Mouse (Mus musculus): ENCODE results near the gene Pex26.

The Pex26 gene

DNA sequence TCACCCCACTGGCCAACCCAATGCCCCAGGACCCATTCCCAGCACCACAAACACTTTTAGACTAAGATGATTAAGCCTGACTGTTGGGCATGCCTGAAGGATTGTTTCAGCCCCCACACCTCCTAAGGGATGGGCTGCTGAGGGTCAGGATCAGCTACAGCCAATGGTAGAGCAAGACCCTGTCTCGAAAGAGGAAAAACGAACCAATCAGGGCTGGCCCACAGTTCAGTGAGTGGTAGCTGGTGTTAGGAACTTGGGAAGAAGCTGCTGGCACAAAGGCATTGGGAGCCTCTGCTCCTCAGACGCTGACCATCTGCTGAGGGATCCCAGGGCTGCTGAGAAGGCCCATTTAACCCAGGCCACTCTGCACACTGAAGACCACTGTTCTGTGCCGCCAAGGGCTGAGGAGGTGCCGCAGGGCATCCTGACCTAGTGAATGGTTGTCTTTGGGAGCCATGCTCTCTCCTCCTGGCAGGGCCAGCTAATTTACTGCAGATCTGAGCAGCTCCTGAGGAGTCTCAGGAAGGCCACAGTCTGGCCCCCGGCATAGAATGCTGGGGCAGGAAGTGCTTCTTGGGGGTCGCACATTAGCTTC, 16.0 kb upstream of the Pex26 start:
- no peak for DNase-seq

DNA sequence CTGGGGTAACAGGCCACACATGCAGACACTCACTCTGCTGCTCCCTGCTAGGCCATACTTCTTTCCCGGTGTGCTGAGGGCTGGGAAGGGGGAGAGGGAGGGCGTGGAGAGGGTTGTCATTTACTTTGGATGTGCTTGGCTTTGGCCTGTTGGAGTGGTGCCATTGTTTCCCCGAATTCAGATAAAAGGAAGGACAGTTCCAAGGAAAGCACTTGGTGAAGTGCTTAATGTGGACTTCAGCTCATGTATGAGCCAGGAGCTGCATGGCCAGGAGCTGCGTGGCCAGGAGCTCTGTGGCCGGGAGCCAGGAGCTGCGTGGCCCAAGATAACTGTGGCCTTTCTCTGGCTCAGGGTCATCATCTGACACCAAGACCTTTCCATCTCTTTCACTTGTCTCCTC, 12.4 kb upstream of the Pex26 start:
- DNase-seq = no peak

DNA sequence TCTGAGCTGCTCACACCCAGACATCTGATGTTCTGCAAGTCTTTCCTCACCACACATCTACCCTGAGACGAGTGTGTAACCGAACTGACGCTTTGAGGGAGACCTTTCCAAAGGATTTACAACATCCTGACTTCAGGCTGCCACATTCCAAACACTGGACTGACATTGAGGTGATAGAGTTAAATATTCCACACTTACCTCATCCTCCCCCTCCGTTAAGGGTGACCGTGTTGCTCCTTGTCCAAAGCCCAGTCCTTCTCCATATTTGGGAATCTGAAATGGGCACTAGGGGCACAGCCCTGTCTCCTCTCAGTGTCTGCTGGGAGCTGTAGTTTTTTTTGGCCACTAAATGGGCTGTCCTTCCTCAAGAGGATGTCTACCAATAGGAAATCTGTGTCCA, 10.0 kb upstream of the Pex26 start:
- no peak for DNase-seq

DNA sequence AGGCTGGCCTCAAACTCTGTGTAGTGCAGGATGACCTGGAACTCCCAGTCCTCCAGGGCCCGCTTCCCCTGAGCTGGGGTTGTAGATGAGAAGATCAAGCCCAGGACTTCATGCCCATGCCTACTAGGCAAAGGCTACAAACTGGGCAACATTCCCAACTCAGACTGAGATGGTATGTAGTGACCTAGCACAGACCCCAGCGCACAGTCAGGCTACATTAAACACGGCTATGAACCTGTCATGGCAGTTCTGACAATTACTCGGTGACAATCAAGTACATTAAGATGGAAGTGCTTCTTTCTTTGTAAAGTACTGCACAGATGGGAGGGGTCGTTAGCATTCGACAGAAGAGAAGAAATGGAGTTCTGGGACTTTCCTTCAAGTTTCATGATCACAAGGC, 8.7 kb upstream of the Pex26 start:
- DNase-seq = no peak

DNA sequence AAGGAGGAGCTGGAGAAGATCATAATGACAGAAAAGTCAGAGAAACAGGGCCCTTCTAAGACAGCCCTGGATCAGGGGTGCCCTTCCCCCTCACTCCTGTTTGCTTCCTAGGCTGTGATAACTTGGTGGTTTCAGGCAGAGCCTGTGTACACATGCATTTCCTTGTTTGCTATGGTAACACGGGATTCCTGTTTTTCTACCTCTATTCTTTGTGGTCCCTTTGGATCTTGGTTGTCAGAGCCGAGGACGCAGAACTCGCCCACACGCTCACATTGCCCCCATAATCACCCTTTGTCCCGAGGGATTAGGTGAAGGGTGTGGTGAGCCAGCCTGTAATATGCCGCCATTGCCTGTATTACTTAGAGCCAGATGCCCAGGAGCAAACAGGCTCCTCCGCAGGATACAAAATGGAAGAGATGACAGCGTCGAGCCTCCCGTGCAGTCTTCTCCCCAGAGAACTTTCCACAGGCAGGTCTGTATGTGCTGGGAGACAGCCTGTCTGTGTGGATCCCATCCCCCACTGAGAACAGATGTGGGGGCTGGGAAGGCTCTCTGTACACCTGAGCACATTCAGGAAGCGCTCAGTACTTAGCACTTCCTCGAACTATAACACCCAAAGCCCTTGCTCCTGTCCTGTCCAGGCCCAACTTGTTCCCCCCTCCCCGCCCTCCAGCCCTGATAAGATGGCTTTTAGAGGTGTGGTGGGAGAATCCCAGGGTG, 7.3 kb upstream of the Pex26 start:
- DNase-seq = no peak

DNA sequence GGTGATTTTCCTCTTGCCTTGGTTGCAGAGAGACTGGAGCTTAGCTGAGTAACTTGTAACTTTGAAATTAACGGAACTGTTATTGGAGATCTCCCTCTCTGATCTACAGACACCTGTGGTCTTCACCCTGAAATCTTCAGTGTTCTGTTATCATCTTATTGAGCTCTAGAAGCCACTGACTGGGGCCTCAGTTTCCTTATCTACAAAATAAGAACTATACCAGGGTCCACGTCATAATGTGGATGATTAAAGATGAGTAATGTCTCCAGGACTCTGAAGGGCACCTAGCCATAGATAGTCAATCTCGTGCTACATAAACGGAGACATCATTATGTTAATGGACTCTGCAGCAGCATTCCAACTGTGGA, 6.8 kb upstream of the Pex26 start:
- no peak for DNase-seq

DNA sequence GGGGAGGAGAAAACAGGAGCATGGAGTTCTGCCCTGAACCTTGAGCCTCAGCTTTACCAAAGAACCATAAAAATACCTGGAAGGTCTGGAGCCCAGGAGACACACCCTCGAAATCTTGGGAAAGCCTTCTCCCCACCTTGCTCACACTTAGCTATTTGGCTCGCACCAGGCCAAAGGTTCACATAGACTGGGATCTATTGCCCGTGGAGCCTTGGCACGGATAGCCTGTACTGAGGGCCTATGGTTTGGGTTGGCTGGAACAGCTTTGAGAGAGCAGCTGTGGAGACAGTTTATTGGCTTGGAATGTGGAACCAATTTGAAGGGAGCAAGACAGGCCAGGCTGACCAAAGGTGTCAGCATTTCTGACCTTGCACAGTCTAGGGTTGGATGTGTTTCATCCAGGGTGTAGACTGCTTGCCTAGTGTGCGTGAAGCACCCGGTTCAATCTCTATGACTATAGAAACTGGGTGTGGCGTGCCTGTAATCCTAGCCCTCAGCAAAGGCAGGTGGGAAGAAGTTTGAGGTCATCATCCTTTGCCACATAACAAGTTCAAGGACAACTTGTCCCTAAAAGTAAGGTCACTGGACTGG, 6.3 kb upstream of the Pex26 start:
- DNase-seq = peak; percentile 43

DNA sequence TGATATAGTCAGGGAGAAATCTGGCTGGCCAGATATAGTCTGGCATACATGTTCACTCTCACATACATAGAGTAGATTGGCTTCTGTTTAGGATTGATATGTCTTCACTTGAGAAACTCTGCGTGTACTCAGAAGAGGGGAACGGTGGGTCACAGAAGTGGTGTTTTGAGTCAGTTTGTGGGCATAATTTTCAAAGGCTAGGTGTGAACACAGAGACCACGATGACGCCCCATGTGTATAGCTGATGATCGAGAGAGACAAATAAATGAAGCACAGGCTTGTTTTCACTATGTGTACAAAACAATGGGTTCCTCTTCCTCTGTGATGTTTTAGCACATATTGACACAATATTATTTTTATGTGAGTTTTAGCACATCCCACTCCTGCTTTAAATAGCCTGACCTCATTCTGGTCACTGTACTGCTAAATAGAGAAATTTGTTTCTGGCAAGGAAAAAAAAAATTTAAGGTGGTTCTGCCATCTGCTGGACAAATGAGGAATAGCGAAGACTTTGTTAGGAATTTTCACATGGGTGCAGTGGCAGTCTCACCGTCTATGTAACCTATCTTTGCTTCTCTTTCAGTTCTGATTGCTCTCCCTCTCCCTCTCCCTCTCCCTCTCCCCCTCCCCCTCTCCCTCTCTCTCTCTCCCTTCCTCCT, 4.6 kb upstream of the Pex26 start:
- peak; percentile 46 for DNase-seq

DNA sequence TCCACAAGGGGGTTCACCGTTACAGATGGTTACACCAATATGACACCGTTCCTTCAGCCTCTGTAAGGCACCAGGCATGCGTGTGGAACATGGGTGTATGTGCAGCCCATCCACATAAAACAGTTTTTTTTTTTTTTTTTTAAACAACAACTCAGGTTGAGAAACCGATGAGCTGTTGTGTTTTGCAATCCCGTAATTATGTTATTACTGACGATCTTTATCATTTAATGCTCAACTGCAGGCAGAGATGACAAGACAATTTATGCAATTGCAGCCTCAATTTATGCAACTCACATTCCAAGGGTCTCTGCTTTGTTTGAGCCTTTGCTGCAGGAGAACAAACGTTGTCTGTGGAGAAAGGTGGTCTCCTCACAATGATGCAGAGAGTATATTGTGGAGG, 3.6 kb upstream of the Pex26 start:
- no peak for DNase-seq

DNA sequence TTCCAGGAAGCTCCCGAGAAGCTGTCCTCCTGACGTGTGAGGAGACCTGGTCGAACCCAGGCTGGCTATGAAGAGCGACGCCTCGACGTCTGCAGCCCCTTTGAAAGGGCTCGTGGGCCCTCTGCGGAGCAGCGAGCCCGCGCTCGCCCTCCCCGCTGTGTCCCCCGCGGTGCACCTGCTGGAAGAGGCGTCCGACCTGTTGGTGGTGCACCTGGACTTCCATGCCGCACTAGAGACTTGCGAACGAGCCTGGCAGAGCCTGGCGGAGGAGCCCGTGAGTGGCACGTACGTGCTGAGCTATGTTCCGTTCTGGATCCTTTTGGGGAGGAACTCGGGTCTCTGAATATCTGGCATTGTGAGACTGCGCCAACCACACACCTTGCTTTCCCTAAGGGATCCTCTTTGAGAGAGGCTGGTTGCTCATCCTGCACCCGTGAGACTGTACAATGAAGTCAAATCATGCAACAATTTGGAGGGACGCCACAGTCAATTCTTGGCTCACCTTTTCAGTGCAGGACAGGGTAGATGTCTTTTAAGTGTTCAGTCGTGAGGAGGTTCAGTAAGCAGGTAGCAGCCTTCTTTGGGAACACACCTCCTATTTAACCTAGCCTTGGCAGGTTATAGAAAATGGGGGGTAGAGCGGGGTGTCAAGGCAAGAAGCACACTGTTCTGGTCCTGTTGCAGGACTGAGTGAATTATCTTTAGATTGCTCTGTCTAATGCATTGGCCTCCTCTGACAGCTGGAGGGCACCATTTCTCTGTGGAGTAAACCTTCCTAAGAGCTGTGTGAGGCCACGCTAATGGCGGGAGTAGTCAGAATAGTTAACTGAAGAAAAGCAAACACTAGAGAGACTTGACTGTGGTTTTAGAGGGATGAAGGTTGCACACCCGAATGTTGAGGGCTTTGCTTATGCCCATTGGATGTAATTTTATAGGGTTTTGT, 1.0 kb downstream of the Pex26 start:
- DNase-seq = peak; percentile 52

DNA sequence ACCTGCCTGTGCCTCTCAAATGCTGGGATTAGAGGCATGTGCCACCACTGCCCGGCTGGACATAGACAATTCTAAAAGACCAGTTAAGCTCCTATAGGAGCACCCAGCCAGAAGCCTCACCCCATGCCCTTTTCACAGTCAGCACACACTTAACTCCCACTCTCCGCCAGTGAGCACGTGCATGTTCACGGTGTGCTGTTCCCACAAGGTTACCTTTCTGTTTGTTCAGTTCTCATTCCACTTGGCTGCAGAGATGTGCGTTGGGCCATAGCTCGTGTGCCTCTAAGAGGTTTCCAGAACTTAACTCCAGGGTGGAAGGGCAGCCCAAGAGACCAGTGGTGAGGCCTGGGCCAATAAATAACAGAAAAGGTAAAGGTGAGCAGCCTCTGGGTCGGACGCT, 1.8 kb downstream of the Pex26 start:
- no peak for DNase-seq

DNA sequence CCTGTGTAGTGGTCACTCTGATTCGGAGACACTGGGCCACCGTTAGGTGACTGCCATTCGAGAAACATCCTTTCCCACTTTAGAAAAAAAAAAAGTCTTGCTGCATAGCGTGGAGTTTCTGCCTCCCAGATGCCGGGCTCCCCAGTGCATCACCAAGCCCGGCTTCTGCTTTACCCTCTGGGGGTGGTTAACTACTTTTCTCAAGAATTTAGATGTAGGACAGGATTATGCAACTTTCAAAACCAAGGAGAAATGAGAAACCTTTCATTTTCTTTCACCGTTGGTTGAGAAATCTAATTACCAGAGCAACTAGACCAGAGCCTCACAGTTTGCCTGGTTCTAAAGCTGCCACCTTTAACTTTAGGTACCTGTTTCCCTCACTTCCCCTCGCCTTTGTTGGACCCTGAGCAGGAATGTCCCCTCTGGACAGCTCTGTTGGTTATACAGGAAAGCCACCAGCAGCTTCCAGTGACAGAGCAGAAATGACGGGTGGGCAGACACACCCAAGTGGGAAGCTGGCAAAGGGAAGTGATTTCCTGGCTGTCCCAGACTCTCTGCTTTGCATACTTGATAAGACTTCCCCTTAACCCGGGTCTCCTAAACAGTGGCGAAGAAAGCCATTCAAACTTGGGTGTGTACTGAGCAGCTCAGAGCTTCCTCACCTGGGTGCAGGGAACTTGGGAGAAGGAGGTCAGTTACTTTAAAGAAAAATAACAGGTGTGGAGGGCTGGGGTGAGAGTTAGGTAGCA, 8.0 kb downstream of the Pex26 start:
- no peak for DNase-seq

DNA sequence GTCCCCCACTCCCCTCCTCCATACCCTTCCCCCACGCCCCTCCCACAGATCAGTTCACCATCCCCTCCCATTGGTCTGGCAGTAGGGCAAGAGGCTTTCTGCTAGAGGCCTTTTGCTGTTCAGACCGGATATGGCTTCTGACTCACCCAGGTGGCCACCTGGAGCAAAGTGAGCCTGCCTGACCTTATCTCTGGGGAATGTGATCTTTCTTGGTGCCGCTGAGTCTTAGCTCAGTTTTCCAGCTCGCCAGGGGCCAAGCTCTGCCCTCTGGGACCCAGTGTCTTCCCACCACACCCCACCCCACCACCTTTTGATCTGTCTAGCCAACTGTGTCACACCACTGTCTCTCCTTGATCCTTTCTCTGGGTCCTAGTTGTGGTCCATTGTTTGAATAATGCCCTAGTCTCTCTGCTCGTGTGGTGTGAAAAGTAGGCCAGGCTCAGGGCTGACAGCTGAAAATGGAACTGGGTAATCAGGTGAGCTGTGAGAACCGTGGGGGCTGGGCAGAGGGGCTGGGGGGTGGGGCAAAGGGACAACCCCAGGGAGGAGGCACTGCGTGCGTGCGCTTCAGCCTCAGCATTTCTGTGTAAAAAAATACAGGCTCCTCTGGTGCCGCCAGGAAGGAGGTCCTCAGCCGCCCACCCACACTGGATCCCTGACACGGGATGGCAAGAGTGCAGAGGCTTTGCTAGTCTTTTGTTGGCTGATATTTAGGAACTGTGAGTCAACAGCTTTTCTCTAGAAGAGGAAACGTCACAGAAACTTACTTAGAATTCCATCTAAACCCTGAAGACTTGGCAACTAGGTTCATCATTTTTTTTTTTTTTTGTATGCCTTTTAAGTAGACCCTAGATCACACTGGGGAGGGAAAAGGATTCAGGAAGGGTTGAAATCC, 10.8 kb downstream of the Pex26 start:
- DNase-seq = no peak

DNA sequence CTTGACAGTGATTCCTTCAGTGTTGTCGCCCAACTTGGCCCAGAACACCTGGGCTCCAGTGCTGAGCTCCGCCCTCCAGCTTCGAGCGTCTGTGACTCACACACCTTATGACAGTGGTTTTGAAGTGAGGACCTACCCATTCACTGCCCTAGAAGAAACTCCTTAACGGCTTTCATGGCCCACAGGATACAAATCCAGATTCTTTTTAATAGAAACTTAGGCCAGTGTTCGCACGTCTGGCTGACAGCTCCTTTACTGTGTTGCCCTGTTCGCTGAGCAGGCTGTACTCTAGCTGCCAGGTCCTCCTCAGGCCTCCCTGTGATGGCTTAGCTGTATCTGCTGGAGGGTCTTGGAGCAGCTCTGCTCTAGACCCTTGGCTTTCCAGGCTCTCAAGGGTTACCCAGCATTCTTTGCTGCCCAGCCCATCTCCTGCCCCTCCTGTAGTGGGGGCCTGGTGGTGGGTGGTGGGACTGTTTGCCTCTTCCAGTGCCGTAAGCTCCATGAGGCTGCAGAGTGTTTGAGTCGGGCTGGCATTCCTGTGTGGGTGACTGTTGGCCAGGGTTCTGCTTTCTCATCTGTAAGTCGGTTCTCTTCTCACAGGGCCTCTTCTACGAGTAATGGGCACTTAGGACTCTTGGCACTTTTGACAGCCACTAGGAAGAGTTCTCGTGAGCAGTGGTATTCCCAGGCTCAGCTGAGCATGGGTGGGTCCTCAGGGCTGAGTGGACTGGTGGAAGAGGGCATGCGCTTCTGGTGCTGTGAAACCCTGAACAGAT, 11.7 kb downstream of the Pex26 start:
- DNase-seq = no peak

DNA sequence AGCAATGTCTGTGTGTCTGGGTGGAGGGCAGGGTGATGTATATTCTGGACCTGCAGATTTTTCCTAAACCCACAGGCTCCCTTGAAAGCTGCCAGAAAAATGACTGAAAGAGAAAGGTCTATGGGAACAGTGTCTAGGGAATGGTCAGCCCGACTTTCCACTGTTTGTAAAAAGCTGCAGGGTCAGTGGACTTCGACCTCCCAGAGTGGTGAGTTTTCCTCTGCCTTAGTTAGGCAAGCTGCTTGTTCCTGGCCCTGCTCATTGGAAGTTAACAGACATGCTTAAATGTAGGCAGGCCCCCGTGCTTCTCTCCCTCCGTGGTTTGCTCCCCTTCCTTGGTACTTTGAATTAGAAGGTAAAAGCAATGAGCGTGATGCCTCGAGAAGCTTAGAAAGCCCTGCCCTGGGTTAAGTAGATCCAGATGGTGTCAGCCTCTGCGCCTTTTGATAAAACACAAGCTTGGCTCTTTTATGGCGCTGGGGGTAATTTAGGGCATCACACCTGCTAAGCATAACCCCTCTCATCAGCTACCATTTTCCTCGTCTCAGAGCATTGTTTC, 14.4 kb downstream of the Pex26 start:
- no peak for DNase-seq

DNA sequence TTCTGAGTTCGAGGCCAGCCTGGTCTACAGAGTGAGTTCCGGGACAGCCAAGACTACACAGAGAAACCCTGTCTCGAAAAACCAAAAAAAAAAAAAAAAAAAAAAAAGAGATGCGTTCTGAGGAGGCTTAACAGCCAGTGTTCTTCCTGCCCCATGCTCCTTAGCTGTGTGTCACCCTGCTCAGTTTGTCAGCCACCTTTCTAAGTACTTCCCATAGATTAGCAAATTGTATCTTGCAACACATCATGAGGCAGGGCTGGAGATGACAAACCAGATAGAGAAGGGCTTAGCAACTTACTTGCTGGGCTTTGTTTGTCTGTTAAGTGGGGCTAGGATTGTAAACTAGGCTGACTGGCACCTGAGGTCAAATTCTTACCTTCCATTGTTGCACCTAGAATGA, 17.0 kb downstream of the Pex26 start:
- DNase-seq = no peak

DNA sequence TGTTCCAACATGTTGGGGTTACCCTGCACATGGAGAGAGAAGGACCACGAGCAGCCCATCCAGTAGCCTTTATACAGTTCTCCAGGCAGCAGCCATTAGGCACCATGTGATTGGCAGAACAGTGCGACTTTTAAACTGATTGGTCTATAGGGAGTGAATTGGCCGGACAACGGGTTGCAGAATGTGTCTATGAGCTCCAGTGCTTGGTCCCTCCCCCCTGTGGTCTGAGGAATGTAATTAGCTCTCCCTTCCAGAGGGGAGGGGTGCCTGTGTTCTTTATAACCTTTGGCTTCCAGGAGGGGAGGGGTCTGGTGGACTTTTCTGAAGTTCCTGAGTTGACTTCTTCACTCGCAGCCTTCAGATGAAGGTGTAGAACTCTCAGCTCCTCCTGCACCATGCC, 18.6 kb downstream of the Pex26 start:
- no peak for DNase-seq

DNA sequence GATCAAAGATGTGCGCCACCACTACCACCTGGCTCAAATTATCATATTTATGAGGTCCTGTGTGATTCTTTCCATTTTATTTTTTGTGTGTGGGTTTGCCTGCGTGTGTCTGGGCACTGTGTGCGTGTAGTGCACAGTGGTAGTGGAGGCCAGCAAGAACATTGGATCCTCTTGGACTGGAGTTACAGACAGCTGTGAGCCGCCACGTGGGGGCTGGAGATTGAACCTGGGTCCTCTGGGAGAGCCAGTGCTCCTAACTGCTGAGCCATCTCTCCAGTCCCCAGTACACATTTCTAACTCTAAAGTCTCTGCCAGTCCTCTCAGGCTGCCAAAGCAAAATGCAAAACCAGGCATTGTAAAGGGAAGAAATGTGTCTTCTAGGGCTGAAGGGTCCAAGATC, 23.0 kb downstream of the Pex26 start:
- no peak for DNase-seq

DNA sequence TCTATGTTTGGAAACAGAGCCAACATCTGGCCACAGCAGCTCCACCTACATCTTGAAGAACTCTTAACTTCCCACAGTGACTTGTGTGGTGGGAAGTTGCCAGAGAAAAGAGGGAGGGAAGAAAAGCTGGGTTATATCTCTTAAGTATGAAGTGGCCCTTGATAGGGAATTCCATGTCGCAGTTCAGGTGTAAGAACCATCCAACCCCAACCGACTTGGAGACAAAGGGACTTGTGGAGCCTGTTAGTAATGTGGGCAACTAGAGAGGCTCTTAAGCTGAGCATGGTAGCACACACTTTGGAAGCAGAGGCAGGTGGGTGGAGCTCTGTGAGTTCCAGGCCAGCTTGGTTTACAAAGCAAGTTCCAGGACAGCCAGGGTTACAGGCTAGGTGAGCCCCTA, 26.1 kb downstream of the Pex26 start:
- no peak for DNase-seq
